Mouse (Mus musculus): Measurements from ENCODE around the gene Trabd2b.

- TF ChIP-seq MAFK (IDR thresholded peaks at IDR 0.05; ENCODE audit: insufficient read depth, low read depth, low read length) (no peak), ZNF384 (IDR thresholded peaks at IDR 0.05; ENCODE audit: low read depth, low read length) (no peak)
Measured at GRCm38 (mm10) chr4:114542136-114542535, 135.6 kb downstream of the Trabd2b start.

Measured in ES-E14 (cell line).